In genomic region chr7:123045146-123045545, GRCm38 (mm10) we compare ENCODE assay signal across 29 mouse cellular contexts.
DNase-seq lines count a peak whose midpoint lies in the region; ATAC-seq and TF ChIP-seq lines count a peak whose summit lies in the region.
"Had no signal": no experiment of that assay in that cellular context is flagged by ENCODE, and none has a peak within 500 bp of the region (broad histone marks: within the 10 kb centered on the region; RNA-seq: fewer than 3 reads in every experiment).

No protein-coding gene starts in this region.

- no peaks in the 10 kb centered on the region for H3K27me3 ChIP-seq in midbrain, postnatal 0 days (ENCODE audit: insufficient read depth, low read length)
- H3K27me3 ChIP-seq in midbrain, embryonic 15.5 days (replicated peaks), result no peaks in the 10 kb centered on the region
- H3K27me3 ChIP-seq in stomach, postnatal 0 days (ENCODE audit: control insufficient read depth, insufficient read depth, low read length), result no peaks in the 10 kb centered on the region; the same call in 1 of the 2 replicates
- H3K27me3 ChIP-seq: embryonic facial prominence, embryonic 12.5 days; forebrain, embryonic 15.5 days; heart, embryonic 15.5 days; kidney, embryonic 15.5 days; limb, embryonic 13.5 days; liver, embryonic 13.5 days; midbrain, embryonic 12.5 days had no signal

- DNase-seq in gastrocnemius, adult 2 months, result no peak
- no peak for DNase-seq in gastrocnemius, postnatal 25 days
- DNase-seq in layer of hippocampus, adult 2 months (ENCODE audit: low spot score in 2 of 2), result no peak
- no peak for DNase-seq in layer of hippocampus, adult 9-10 months (ENCODE audit: low spot score)
- DNase-seq in midbrain, postnatal 0 days (ENCODE audit: low spot score), result no peak
- no peak for DNase-seq in stomach, postnatal 0 days (ENCODE audit: low spot score)
- DNase-seq in ovary, postnatal 36 days (ENCODE audit: low spot score), result no peak
- DNase-seq: adrenal gland, postnatal 10 days; cerebellum, adult 11 months; cerebellum, adult 9-10 months; cerebellum, postnatal 36 days; heart, postnatal 36 days; kidney, adult 11 months; liver, embryonic 13.5 days; lung, postnatal 36 days; retina, postnatal 1 day; right cerebral cortex, postnatal 14 days; thymus, adult 18-20 months; thymus, postnatal 36 days had no signal

- H3K27ac ChIP-seq in gastrocnemius, adult 2 months, result no peak overlapping the region
- no peak overlapping the region for H3K27ac ChIP-seq in layer of hippocampus, adult 2 months
- no peak overlapping the region for H3K27ac ChIP-seq in midbrain, postnatal 0 days (ENCODE audit: low read depth, low read length)
- H3K27ac ChIP-seq in midbrain, embryonic 15.5 days, result no peak overlapping the region
- H3K27ac ChIP-seq in stomach, postnatal 0 days (replicated peaks), result no peak overlapping the region
- H3K27ac ChIP-seq: embryonic facial prominence, embryonic 12.5 days; forebrain, embryonic 15.5 days; heart, embryonic 10.5 days; heart, embryonic 15.5 days; hindbrain, embryonic 14.5 days; kidney, embryonic 15.5 days; limb, embryonic 13.5 days; liver, embryonic 13.5 days; midbrain, embryonic 12.5 days had no signal

- no peak overlapping the region for H3K4me3 ChIP-seq in gastrocnemius, adult 2 months
- H3K4me3 ChIP-seq in layer of hippocampus, adult 2 months, result no peak overlapping the region
- H3K4me3 ChIP-seq in midbrain, postnatal 0 days (ENCODE audit: low read depth, low read length), result no peak overlapping the region
- no peak overlapping the region for H3K4me3 ChIP-seq in midbrain, embryonic 15.5 days
- no peak overlapping the region for H3K4me3 ChIP-seq in stomach, postnatal 0 days (ENCODE audit: low read depth, low read length)
- H3K4me3 ChIP-seq: embryonic facial prominence, embryonic 12.5 days; forebrain, embryonic 15.5 days; heart, embryonic 10.5 days; heart, embryonic 15.5 days; kidney, embryonic 15.5 days; limb, embryonic 13.5 days; liver, embryonic 13.5 days; midbrain, embryonic 12.5 days had no signal

- TF ChIP-seq CTCF in gastrocnemius, adult 2 months (IDR thresholded peaks at IDR 0.05), result peak; percentile 11; the same call in 1 of the 2 replicates
- TF ChIP-seq CTCF in layer of hippocampus, adult 2 months (conservative IDR thresholded peaks at IDR 0.05), result peak; percentile 59
- TF ChIP-seq CTCF in midbrain, postnatal 0 days (IDR thresholded peaks at IDR 0.05), result peak; percentile 55
- peak; percentile 42 for TF ChIP-seq CTCF in stomach, postnatal 0 days (IDR thresholded peaks at IDR 0.05; ENCODE audit: low read depth)

- H3K4me2 ChIP-seq in midbrain, postnatal 0 days (ENCODE audit: low read depth, low read length, poor library complexity, severe bottlenecking), result no peak overlapping the region
- no peak overlapping the region for H3K4me2 ChIP-seq in midbrain, embryonic 15.5 days
- no peak overlapping the region for H3K4me2 ChIP-seq in stomach, postnatal 0 days (replicated peaks; ENCODE audit: low read depth)
- H3K4me2 ChIP-seq: embryonic facial prominence, embryonic 12.5 days; forebrain, embryonic 15.5 days; heart, embryonic 15.5 days; hindbrain, embryonic 14.5 days; kidney, embryonic 15.5 days; limb, embryonic 13.5 days; liver, embryonic 13.5 days; midbrain, embryonic 12.5 days had no signal

- intact Hi-C loops in gastrocnemius, adult 2 months (cut with DNase I), result no loop called here

- no peaks in the 10 kb centered on the region for H3K9me3 ChIP-seq in midbrain, postnatal 0 days (ENCODE audit: low read length)
- H3K9me3 ChIP-seq in midbrain, embryonic 15.5 days, result no peaks in the 10 kb centered on the region
- no peaks in the 10 kb centered on the region for H3K9me3 ChIP-seq in stomach, postnatal 0 days (ENCODE audit: control insufficient read depth, low read length)
- H3K9me3 ChIP-seq: embryonic facial prominence, embryonic 12.5 days; forebrain, embryonic 15.5 days; heart, embryonic 10.5 days; heart, embryonic 15.5 days; kidney, embryonic 15.5 days; liver, embryonic 13.5 days; midbrain, embryonic 12.5 days had no signal

- H3K4me1 ChIP-seq in midbrain, postnatal 0 days (ENCODE audit: insufficient read depth, low read length), result no peaks in the 10 kb centered on the region
- no peaks in the 10 kb centered on the region for H3K4me1 ChIP-seq in midbrain, embryonic 15.5 days
- no peaks in the 10 kb centered on the region for H3K4me1 ChIP-seq in stomach, postnatal 0 days (replicated peaks; ENCODE audit: control insufficient read depth, insufficient read depth)
- H3K4me1 ChIP-seq: forebrain, embryonic 15.5 days; kidney, embryonic 15.5 days; liver, embryonic 13.5 days; midbrain, embryonic 12.5 days had no signal

- no peak overlapping the region for H3K9ac ChIP-seq in midbrain, postnatal 0 days (replicated peaks; ENCODE audit: low read length, poor library complexity, severe bottlenecking)
- H3K9ac ChIP-seq in midbrain, embryonic 15.5 days, result no peak overlapping the region
- H3K9ac ChIP-seq in stomach, postnatal 0 days (ENCODE audit: low read length), result no peak overlapping the region
- H3K9ac ChIP-seq: embryonic facial prominence, embryonic 12.5 days; forebrain, embryonic 15.5 days; heart, embryonic 15.5 days; hindbrain, embryonic 14.5 days; kidney, embryonic 15.5 days; limb, embryonic 13.5 days; liver, embryonic 13.5 days; midbrain, embryonic 12.5 days had no signal

- WGBS in midbrain, postnatal 0 days, result 95% methylated on average over 3 of the region's 3 CpGs
- WGBS in midbrain, embryonic 15.5 days, result 95% methylated on average over 3 of the region's 3 CpGs
- 95% methylated on average over 3 of the region's 3 CpGs for WGBS in stomach, postnatal 0 days

- TF ChIP-seq EP300 in stomach, postnatal 0 days (optimal IDR thresholded peaks at IDR 0.05), result no peak

- H3K36me3 ChIP-seq in midbrain, postnatal 0 days (ENCODE audit: insufficient read depth, low read length), result no peaks in the 10 kb centered on the region
- H3K36me3 ChIP-seq in midbrain, embryonic 15.5 days (replicated peaks), result no peaks in the 10 kb centered on the region
- H3K36me3 ChIP-seq in stomach, postnatal 0 days (ENCODE audit: control insufficient read depth, insufficient read depth, low read length), result no peaks in the 10 kb centered on the region
- H3K36me3 ChIP-seq: embryonic facial prominence, embryonic 12.5 days; forebrain, embryonic 15.5 days; heart, embryonic 10.5 days; heart, embryonic 15.5 days; kidney, embryonic 15.5 days; limb, embryonic 13.5 days; liver, embryonic 13.5 days; midbrain, embryonic 12.5 days had no signal

- no peak for ATAC-seq in midbrain, postnatal 0 days (ENCODE audit: low FRiP score)
- no peak for ATAC-seq in midbrain, embryonic 15.5 days (replicated peaks)
- ATAC-seq in stomach, postnatal 0 days (ENCODE audit: low FRiP score, low TSS enrichment), result no peak
- ATAC-seq: forebrain, embryonic 15.5 days; inflammation-experienced regulatory T-cells, adult 6 months had no signal
